Mouse (Mus musculus): ENCODE data around the gene 4930469K13Rik.

Gene 4930469K13Rik

GRCm38 (mm10) chr11:34078581-34078980, 19.8 kb downstream of the 4930469K13Rik start:
- DNase-seq (ENCODE audit: low spot score) = no peak

- no peak for DNase-seq (ENCODE audit: low spot score)
Measured at GRCm38 (mm10) chr11:34077870-34078269, 20.5 kb downstream of the 4930469K13Rik start.

GRCm38 (mm10) chr11:34073776-34074175, 24.6 kb downstream of the 4930469K13Rik start:
- no peak for DNase-seq (ENCODE audit: low spot score)

- DNase-seq (ENCODE audit: low spot score) = peak; percentile 2
Measured at GRCm38 (mm10) chr11:34072309-34072708, 26.0 kb downstream of the 4930469K13Rik start.

GRCm38 (mm10) chr11:34070596-34070995, 27.8 kb downstream of the 4930469K13Rik start:
- DNase-seq (ENCODE audit: low spot score) = no peak

GRCm38 (mm10) chr11:34063702-34064485, 34.5 kb downstream of the 4930469K13Rik start:
- DNase-seq (ENCODE audit: low spot score) = peak; percentile 7

GRCm38 (mm10) chr11:34063257-34063656, 35.1 kb downstream of the 4930469K13Rik start:
- no peak for DNase-seq (ENCODE audit: low spot score)

- DNase-seq (ENCODE audit: low spot score) = no peak
Measured at GRCm38 (mm10) chr11:34061740-34062139, 36.6 kb downstream of the 4930469K13Rik start.

- DNase-seq (ENCODE audit: low spot score) = no peak
Measured at GRCm38 (mm10) chr11:34058960-34059359, 39.4 kb downstream of the 4930469K13Rik start.

GRCm38 (mm10) chr11:34058332-34058731, 40.0 kb downstream of the 4930469K13Rik start:
- DNase-seq (ENCODE audit: low spot score) = no peak

GRCm38 (mm10) chr11:34056715-34057114, 41.6 kb downstream of the 4930469K13Rik start:
- DNase-seq (ENCODE audit: low spot score) = no peak

GRCm38 (mm10) chr11:34054031-34054727, 44.2 kb downstream of the 4930469K13Rik start:
- no peak for DNase-seq (ENCODE audit: low spot score)

GRCm38 (mm10) chr11:34053031-34053818, 45.1 kb downstream of the 4930469K13Rik start:
- DNase-seq (ENCODE audit: low spot score) = no peak

- DNase-seq (ENCODE audit: low spot score) = no peak
Measured at GRCm38 (mm10) chr11:34050643-34051042, 47.7 kb downstream of the 4930469K13Rik start.

GRCm38 (mm10) chr11:34050063-34050462, 48.3 kb downstream of the 4930469K13Rik start:
- no peak for DNase-seq (ENCODE audit: low spot score)

GRCm38 (mm10) chr11:34049125-34049379, 49.3 kb downstream of the 4930469K13Rik start:
- DNase-seq (ENCODE audit: low spot score) = no peak

GRCm38 (mm10) chr11:34048375-34049124, 49.8 kb downstream of the 4930469K13Rik start:
- no peak for DNase-seq (ENCODE audit: low spot score)

GRCm38 (mm10) chr11:34047542-34047937, 50.8 kb downstream of the 4930469K13Rik start:
- DNase-seq (ENCODE audit: low spot score) = no peak

GRCm38 (mm10) chr11:34046767-34047541, 51.4 kb downstream of the 4930469K13Rik start, which contains the start of gene Lcp2:
Gene Lcp2, plus strand, starts transcription at chr11:34046920.
- no peak for DNase-seq (ENCODE audit: low spot score)

- no peak for DNase-seq (ENCODE audit: low spot score)
Measured at GRCm38 (mm10) chr11:34042808-34043207, 55.5 kb downstream of the 4930469K13Rik start.

- DNase-seq (ENCODE audit: low spot score) = no peak
Measured at GRCm38 (mm10) chr11:34040061-34040460, 58.3 kb downstream of the 4930469K13Rik start.

Measured in yolk sac, embryonic 10.5 days (tissue).